In genomic region chr9:57978858-57979257, GRCm38 (mm10) we compare ENCODE assay signal across 20 mouse cellular contexts. TPM values are rescaled to one million over a fixed set of nuclear protein-coding genes. Genes with fewer than 3 reads are reported as not detected.
"Had no signal": no experiment of that assay in that cellular context is flagged by ENCODE, and none has a peak within 500 bp of the region (broad histone marks: within the 10 kb centered on the region; RNA-seq: fewer than 3 reads in every experiment).

No protein-coding gene starts in this region.

- H3K36me3 ChIP-seq: midbrain, embryonic 10.5 days; midbrain, embryonic 12.5 days; neural tube, embryonic 13.5 days; neural tube, embryonic 15.5 days had no signal

- H3K4me1 ChIP-seq: midbrain, embryonic 10.5 days; midbrain, embryonic 12.5 days; neural tube, embryonic 13.5 days; neural tube, embryonic 15.5 days had no signal

- H3K4me3 ChIP-seq: midbrain, embryonic 10.5 days; midbrain, embryonic 12.5 days; myocyte; neural tube, embryonic 13.5 days; neural tube, embryonic 15.5 days had no signal

- H3K27me3 ChIP-seq: midbrain, embryonic 12.5 days; neural tube, embryonic 13.5 days; neural tube, embryonic 15.5 days had no signal

- H3K9ac ChIP-seq: liver, embryonic 14.5 days; lung, embryonic 14.5 days; midbrain, embryonic 12.5 days; neural tube, embryonic 13.5 days; neural tube, embryonic 15.5 days had no signal

- H3K4me2 ChIP-seq: lung, embryonic 14.5 days; midbrain, embryonic 12.5 days; neural tube, embryonic 13.5 days; neural tube, embryonic 15.5 days had no signal

- H3K9me3 ChIP-seq: midbrain, embryonic 12.5 days; neural tube, embryonic 15.5 days had no signal

- ATAC-seq: midbrain, embryonic 16.5 days had no signal

- DNase-seq: lung, adult 18-20 months; lung, embryonic 14.5 days; lung, postnatal 10 days; lung, postnatal 4 days; midbrain, embryonic 14.5 days; retina, postnatal 1 day; right cerebral cortex, adult 18-20 months; right cerebral cortex, postnatal 25 days; right cerebral cortex, postnatal 4 days; spleen, adult 18-20 months; thymus, postnatal 14 days; thymus, postnatal 36 days had no signal

- H3K27ac ChIP-seq: liver, embryonic 14.5 days; midbrain, embryonic 10.5 days; midbrain, embryonic 12.5 days; neural tube, embryonic 13.5 days; neural tube, embryonic 15.5 days had no signal

RNA-seq across cellular contexts. Expression of gene Cyp11a1, which starts 27.4 kb away (rescaled TPM):
- total RNA-seq: megakaryocyte-erythroid progenitor cell, adult 5-6 weeks had no signal

RNA-seq across cellular contexts. Expression of gene Sema7a, which starts 38.9 kb away (rescaled TPM):
- total RNA-seq: megakaryocyte-erythroid progenitor cell, adult 5-6 weeks had no signal
